ENCODE assay signal across 11 mouse cellular contexts in the genomic region with DNA sequence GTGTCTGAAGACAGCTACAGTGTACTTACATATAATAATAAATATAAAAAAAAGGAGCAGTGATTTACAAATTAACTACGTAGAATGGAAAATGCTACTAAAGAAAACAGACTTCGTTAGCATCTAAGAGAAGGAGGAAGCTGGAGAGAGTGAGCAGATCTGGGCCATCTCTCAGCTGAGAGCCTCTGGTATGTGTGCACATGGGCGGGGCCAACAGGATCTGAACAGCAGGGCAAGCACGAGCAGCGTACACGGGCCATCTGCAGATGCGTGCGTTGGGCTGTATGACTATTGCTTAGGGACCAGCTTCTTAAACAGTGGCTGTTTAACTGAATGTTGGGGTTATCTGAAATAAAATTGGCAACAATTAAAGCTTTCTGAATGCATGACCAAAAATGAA. TPM values are rescaled to one million over a fixed set of nuclear protein-coding genes. Genes with fewer than 3 reads are reported as not detected.
DNase-seq lines count a peak whose midpoint lies in the region.
"Had no signal": no experiment of that assay in that cellular context is flagged by ENCODE, and none has a peak within 500 bp of the region (broad histone marks: within the 10 kb centered on the region; RNA-seq: fewer than 3 reads in every experiment).

No protein-coding gene starts in this region.

- H3K27ac ChIP-seq in brown adipose tissue, adult 24 weeks (replicated peaks; ENCODE audit: low read depth, low read length), result peak overlapping the region; percentile 35
- H3K27ac ChIP-seq: liver, embryonic 14.5 days; neural tube, embryonic 15.5 days had no signal

- no peaks in the 10 kb centered on the region; the same call in 1 of the 2 replicates for H3K4me1 ChIP-seq in brown adipose tissue, adult 24 weeks (ENCODE audit: control insufficient read depth, insufficient read depth, insufficient read length, low read length)

- no peak overlapping the region for H3K4me3 ChIP-seq in brown adipose tissue, adult 24 weeks (ENCODE audit: insufficient read depth, low read depth, low read length)
- H3K4me3 ChIP-seq: neural tube, embryonic 15.5 days had no signal

- peak; percentile 40 to 56 for DNase-seq in kidney, postnatal 25 days
- no peak for DNase-seq in kidney, adult 9 months
- peak; percentile 25 for DNase-seq in Muller cell, postnatal 12 days (ENCODE audit: inconsistent ontology term)
- peak; percentile 35 for DNase-seq in lung, postnatal 14 days
- no peak for DNase-seq in adrenal gland, postnatal 10 days
- DNase-seq in frontal cortex, adult 2 months (ENCODE audit: extremely low spot score in 1 of 2, low spot score in 1 of 2), result no peak
- no peak for DNase-seq in left cerebral cortex, adult 18-20 months (ENCODE audit: low spot score in 2 of 2)
- DNase-seq: cerebellum, postnatal 14 days had no signal

RNA-seq across cellular contexts. Expression of gene Ehd4, which starts 56.5 kb away (rescaled TPM):
- polyA plus RNA-seq in brown adipose tissue, adult 24 weeks (2012; ENCODE audit: insufficient read depth, insufficient read length, missing spikeins), result 10.6 and 11.7 TPM in 2 replicates
- total RNA-seq in adrenal gland, postnatal 10 days (2021), result 10 to 100 TPM; 38.0 to 39.6 TPM
- polyA plus RNA-seq in frontal cortex, adult 2 months (2012; rRNA removed), result 10.9 and 11.8 TPM in 2 replicates
- total RNA-seq in left cerebral cortex, adult 18-20 months (2021), result 10 to 100 TPM; 14.5 TPM

Comparison
In these comparisons a context has a peak if more than half of its experiments do, and no peak if none do; other contexts are left out.
1. DNase-seq: peak in kidney, postnatal 25 days (2 of 2), Muller cell, postnatal 12 days (single experiment) and lung, postnatal 14 days (single experiment); none in kidney, adult 9 months (single experiment), adrenal gland, postnatal 10 days (single experiment), frontal cortex, adult 2 months (0 of 2) and left cerebral cortex, adult 18-20 months (0 of 2).